Mouse (Mus musculus) kidney, postnatal 10 days (tissue): ENCODE measurements at regions not wholly inside any gene's neighbourhood (a gene's known extent, or its start where the extent isn't known, plus 50 kb on each side); places are given as distances from the start of the nearest gene placed in this dataset.
"Not testable (repeated sequence)": the region's sequence is repeated elsewhere in the genome, so short reads cannot be mapped to it uniquely, and the experiment has no call there.

Experiments used
- DNase-seq: peaks from one replicate; pipeline ENCODE4 v3.0.0; 2021; ENCODE audit warnings: mixed read lengths

DNA sequence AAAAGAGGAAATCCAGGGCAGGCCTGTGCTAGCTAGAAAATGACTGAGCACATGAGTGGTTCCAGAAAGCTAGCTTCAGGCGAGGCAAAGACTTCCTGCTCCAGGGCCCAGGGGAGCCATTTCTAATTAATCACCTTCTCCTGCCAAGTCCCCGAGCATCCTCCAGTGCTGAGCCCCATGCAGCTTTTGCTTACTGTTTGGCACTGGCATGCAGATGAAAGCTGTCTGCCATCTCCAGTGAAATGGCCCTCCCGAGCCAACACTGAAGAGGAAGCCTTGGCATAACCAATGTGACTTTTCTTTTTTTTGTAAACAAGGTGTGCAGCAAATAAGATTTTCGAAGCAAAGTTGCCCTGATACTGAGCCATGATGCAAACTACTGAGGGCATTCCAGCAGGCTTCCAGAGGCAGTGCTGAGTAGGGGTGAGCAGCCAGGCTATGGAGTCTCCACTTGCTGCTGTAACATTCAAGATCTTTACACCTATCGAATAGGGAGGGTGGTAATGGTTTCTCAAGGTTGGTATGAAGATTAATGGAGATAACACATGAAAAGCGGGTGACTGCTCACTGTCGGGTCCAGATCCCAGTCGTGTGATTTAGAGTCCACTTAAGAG is 125.4 kb upstream of the Immp2l start:
- peak; percentile 39 for DNase-seq

DNA sequence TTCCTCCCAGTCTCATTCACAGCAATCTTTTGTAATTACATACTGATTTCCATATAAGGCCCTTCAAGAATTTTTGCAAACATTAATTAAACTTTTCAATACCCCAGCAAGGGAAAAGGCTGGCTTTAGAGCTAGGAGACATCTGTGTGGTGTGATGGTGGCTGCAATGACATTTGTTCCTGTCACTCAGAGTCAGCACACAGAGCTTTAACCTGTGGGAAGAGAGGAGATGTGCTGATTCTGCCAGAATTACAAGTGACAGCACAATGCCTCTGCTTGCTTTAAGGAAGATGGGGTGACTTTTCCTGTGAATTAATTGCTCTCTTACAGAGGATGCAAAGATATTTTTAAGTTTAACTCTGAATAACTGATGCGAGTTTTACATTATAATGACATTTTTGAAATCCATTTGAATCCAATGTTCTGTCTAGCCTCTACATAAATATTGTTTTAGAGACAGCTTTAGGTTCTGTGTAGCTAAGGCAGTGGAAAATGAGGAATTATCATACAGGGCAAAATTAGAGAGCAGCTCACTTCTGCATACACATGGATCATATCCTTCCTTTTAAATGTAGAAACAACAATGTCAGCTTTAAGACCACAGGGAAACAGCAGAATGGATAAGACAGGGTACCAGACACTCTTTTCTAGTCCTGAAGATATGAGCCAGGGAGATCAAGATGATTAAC is 118.1 kb upstream of the Immp2l start:
- no peak for DNase-seq

DNA sequence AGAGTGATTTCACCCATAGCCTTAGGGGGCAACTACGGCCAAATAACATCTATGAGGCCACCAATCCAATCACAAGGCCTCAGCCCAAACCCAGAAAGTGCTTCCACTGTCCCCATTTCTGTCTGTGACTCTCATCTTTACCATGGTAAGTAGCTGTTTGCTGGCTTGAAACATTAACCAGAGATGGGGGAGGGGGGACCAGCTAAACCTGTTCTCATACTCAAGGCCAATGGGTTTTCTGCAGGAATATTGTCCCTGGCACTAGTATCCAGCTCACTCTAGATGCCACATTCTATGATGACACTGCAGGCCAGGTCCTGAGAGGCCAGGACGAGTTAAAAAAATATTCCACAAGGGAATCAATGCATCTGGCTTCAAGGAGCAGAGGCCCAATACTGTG is 117.1 kb upstream of the Immp2l start:
- DNase-seq: peak; percentile 22

DNA sequence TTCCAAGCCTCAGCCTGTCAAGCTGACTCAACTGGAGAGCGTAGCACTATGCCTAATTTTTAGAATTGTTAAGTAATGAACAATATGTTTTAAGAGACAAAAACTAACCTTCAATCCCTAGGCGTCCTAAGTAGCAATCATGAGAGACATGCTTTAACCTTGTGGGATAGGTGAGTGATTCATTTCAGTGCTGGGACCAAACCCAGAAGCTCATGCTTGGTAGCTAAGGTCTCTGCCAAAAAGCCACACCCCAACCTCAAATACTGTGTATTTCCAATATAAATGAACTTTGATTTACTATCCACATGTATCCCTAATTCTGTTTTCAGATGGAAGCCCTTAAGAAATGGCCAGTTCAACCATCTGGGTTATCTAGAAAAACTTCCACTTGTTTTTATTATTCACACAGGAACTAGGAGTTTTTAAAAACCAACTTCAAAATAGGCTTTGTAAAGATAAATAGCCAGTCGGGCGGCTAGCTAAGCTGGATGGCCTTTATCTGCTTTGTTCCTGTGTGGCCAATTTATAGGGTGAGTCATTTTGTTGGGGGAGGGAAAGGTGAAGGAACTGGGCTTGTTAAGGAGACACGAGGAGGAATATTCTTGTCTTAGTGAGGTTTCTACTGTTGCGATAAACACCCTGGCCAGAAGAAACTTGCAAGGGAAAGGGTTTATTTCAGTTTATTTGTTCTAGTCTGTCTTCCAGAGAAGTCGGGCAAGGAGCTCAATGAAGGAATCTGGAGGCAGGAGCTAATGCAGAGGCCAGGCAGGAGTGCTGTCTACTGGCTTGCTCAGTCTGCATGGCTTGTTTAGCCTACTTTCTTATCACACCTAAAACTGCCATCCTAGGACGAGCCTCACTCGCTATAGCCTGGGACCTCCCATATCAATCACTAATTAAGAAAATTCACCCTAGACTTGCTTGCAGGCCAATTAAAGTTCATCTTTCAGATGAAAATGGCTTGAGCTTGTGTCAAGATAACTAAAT is 114.8 kb upstream of the Immp2l start:
- no peak for DNase-seq

DNA sequence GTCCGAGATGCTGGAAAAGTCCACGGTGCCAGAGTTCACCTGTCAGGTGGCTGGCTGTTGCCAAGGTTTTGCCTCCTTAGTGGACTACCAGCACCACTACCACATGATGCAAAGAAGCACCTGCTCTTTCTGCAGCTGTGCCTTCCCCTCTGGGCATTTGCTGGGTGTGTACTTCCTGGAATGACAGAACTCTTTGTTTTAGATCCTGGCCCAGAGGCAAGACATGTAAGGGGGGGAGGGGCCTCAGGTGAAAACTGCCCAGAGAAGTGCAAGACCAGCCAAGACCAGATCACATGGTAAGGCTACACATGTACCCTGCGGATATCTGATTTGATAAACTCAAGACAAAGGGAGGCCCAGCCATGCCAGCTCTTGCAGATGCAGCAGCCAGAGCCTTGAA is 106.4 kb upstream of the Immp2l start:
- no peak for DNase-seq

DNA sequence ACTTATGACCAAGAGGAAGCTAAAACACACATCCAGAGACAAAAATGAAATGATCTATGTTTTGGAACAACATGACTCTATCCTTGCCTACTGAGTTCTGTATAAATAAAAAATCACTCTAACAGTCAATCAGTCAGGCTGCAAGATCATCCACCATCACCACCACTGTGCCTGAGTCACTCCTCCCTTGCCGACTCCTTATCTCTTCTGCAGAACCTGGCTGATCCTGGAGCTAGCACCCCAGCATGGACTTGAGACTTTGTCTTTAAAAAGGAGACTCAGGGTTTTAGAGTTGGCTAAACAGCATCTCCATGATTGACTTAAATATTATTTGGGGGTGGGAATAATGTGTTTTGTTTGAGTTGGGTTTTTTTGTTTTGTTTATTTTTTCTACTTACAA is 101.9 kb upstream of the Immp2l start:
- no peak for DNase-seq

DNA sequence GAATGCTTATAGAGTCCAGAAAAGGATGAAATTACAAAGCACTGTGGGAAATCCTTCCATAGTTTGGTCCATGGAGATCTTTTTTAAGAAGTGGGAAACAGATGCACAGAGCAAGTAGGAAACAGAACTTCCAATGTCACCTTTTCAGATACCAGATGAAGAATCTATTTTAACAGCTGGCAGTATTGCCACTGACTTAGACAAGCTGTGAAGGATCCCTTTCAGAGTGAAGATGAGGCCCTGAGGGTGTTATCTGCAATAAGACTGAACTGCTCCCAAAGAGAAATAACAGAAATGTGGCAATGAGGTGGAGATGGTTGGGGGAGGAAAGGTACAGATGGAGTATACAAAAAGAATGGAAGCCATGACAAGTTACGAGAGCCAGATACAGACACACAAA is 97.2 kb upstream of the Immp2l start:
- DNase-seq: no peak

DNA sequence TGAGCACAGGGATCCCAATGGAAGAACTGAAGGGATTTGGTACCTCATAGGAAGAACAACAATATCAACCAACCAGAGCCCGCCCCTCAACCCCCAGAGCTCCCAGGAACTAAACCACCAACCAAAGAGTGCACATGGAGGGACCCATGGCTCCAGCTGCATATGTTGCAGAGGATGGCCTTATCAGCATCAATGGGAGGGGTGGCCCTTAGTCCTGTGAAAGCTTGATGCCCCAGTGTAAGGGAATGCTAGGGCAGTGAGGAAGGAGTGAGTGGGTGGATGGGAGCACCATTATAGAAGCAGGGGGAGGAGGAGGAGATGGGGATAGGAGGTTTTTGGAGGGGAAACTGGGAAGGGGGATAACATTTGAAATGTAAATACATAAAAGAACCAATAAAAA is 94.5 kb upstream of the Immp2l start:
- DNase-seq: not testable (repeated sequence)

DNA sequence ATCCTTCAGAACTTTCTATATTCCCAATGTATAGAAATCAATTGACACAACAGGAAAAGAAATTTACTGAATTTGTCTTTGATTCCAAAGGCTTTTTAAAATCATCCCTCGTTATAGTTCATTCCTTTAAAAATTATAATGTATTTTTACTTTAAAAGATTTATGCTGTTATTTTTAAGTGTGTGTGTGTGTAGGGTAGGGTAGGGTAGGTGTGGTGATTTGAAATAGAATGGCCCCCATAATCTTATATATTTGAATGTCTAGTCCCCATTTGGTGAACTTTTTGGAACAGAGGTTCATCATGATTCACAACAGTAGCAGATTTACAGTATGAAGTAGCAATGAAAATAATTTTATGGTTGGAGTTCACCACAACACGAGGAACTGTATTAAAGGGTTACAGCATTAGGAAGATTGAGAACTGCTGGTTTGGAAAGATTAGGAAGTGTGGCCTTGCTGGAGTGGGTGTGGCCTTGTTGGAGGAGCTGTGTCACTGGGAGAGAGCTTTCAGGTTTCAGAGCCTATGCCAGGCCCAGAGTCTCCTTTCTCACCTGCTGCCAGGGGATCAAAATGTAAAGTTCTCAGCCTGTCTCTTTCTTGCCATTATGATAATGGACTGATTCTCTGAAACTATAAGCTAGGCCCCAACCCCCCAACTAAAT is 88.7 kb upstream of the Immp2l start:
- no peak for DNase-seq

DNA sequence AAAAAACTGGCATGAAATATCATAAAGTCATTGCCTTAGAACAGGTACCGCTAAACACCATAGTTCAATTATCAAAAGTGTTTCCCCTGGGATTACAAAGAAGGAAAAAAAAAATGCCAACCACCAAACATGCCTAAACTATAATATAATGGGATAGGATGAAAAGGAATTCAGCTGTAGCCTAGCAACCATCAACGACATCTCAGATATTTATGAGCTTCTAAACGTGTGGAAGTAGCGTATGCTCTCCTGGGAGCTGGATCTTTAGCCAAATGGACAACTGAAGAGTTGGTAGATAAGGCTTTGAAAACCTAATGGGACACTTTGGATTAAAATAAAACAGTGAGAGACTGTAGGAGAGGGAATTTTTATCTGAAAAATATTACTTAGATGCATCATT is 86.9 kb upstream of the Immp2l start:
- no peak for DNase-seq

DNA sequence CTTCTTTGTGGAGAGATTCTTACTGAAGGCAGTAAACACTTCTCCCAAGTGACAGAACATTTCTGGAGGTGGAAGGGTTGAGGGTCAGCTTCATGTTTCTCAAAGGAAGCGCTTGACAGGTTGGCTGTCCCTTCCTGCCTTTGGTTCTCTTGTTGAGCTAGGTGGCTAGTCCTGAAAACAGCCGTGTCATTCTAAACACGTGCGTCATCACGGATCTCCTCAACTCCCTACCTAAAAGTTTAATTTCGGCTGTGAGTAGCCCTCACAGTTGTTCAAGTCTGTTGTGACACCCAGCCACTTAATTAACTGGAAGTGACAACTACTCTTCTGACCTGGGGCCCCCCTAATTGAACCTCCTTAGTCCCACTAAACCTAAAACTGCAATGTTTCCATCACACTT is 77.0 kb upstream of the Immp2l start:
- DNase-seq: no peak

DNA sequence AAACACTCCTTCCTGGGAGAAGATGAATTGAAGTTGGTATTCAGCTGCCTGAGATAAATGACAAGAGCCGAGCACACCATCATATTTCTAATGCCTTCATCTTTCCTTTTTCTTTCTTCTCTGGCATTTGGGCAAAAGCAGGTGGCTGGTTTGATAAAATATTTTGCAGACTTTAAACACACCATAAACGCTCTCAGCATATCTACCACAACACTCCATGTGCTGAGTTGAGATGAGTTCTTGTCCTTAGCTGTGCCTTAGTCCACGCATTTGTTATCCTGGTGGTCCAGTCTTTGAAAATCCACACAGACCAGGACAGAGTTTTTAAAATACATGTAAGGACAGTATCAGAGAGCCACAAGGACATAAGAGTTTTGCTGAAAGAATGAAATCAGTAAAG is 74.3 kb upstream of the Immp2l start:
- DNase-seq: no peak

DNA sequence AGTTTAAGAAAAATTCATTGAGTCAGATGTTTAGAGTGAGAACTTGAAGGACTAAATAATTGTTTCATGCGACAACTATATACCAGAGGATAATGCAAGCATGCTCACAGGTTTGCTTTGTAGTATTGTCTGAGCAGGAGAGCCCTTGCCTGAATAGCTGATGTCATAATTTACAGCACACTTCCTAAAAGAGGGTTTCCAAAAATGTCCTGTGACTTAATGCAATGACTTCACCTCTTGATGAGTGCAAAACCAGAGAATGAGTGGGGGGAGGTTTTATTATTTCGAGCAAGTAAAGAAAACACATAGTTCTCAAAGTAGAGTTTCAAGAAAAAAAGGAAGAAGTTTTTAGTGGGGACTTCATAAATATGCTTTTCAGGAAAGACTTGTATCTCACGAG is 65.4 kb upstream of the Immp2l start:
- DNase-seq: no peak

DNA sequence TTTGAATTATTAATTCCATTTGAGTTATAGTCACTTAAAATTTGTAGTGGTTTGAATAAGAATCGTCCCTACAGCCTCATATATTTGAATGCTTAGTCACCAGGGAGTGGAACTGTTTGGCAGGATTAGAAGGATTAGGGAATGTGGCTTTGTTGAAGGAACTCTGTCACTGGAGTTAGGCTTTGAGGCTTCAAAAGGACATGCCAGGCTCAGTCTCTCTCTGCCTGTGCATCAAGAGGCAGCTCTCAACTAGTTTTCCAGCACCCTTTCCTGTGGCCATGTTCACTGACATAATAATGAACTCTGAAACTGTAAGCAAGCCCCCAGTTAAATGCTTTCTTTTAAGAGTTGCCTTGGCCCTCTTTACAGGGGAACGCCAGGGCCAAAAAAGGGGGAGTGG is 58.9 kb upstream of the Immp2l start:
- DNase-seq: no peak

DNA sequence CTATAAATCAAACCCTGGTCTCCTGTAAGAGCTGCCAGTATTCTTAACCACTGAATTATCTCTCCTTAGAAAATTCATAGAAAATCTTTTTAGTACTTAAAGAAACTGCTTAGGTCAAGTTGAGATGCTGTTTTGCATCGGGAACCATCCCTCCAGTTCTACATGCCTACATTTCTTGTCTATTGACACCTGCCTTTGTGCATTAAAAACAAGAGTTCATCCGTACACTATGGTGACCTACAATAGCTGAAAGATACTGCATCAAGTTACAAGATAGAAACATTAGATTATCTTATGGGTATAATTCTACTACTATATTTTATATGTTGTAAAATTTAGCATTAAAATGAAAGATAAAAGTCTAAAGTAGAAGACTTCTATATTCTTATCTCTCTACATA is 57.6 kb upstream of the Immp2l start:
- no peak for DNase-seq

DNA sequence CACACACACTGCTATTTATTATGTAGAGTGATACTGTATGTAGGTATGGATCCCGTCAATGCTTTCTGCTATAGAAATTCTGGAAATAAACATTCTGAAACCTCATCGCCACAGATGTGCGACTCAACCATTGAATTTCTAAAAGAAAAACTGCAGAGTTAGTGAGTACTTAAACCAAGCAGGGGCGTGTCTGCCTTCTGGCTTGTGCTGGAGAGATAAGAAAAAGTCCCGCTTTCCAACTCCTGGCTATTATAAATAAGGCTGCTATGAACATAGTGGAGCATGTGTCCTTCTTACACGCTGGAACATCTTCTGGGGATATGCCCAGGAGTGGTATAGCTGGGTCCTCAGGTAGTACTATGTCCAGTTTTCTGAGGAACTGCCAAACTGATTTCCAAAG is 57.2 kb upstream of the Immp2l start:
- DNase-seq: not testable (repeated sequence)

DNA sequence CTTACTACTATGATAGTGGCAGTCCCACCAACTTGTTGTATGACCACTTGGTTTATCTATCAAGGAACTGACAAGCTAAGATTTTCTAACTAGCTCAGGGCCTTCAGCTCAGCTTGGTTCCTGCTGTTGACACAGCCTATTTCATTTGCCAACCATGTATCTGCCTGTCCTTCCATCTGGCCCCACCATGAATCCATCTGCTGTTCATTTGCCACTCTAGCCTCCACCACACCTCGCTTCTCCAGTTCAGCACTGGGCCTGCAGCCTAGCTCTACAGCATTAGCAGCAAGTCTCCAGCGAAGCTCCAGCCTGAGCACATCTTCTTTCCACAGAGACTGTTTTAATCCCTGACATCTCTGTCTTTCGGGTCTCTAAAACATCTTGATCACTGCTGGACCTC is 51.0 kb upstream of the Immp2l start:
- no peak for DNase-seq
